Mouse (Mus musculus) cortical plate, adult 2 months (tissue): ENCODE measurements around the gene Bank1. TPM values are rescaled to one million over a fixed set of nuclear protein-coding genes. Genes with fewer than 3 reads are reported as not detected.

Experiments used
- H3K27ac ChIP-seq: fragments of 200-500 bp; 2 replicates; pipeline ENCODE4 v1.5.1; 2012; ENCODE audit warnings: low read length, control low read depth, inconsistent platforms; ENCODE audit not compliant: insufficient read depth
- H3K4me1 ChIP-seq: fragments of 200-500 bp; 2 replicates; pipeline ENCODE4 v1.6.1; 2011; ENCODE audit warnings: low read length; ENCODE audit not compliant: control insufficient read depth, insufficient read depth
- H3K4me3 ChIP-seq: fragments of 200-500 bp; 2 replicates; pipeline ENCODE4 v1.5.1; 2011; ENCODE audit warnings: mild to moderate bottlenecking, low read length, control low read depth; ENCODE audit not compliant: insufficient read depth
- CTCF ChIP-seq: fragments of 200-500 bp; IDR thresholded peaks from 2 replicates; pipeline ENCODE4 v1.5.1; 2011; ENCODE audit warnings: mild to moderate bottlenecking, control low read depth, low read length; ENCODE audit not compliant: insufficient read depth; ENCODE audit errors: extremely low read depth
- POLR2A ChIP-seq: fragments of 200-500 bp; IDR thresholded peaks from 2 replicates; pipeline ENCODE4 v1.6.1; 2011; ENCODE audit warnings: mild to moderate bottlenecking, low read length, control low read depth; ENCODE audit not compliant: insufficient read depth; ENCODE audit errors: extremely low read depth
- polyA plus RNA-seq: library from polyadenylated mRNA; depleted of rRNA; stranded (reverse); fragments of >200 nt; gene quantifications from 2 replicates; pipeline ENCODE4 v1.2.3, GENCODE M21; 2012; rRNA removed

The Bank1 gene
- 1.5 and 1.6 TPM in 2 replicates for polyA plus RNA-seq

DNA sequence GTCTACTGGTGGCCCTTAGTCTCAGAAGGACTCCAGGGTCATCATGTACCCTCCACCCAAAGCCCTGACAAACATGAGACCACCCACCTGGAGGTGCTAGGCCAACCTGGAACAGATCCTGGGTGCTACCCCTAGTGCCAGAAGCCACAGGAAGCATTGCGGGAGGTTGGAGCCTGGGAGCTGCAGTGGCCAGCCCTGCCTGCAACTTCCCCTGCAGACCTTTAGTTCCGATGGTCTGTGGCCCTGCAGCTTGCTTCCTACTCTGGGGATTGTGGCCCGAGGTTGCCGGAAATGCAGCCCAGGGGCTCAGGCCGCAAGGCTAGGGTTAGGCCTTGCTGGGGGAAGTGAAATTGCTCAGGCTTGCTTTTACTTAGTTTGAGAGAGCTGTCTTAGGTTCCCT lies at the start of gene Bank1:
Gene Bank1, minus strand, starts transcription at position 284 of the 400 bp plus-strand sequence.
- Histone ChIP-seq H3K4me1 (no peaks in the 10 kb centered on the region; the same call in 1 of the 2 replicates), H3K27ac (no peak within 1 kb of the TSS), H3K4me3 (no peak within 1 kb of the TSS)
- TF ChIP-seq POLR2A (no peak), CTCF (no peak)

DNA sequence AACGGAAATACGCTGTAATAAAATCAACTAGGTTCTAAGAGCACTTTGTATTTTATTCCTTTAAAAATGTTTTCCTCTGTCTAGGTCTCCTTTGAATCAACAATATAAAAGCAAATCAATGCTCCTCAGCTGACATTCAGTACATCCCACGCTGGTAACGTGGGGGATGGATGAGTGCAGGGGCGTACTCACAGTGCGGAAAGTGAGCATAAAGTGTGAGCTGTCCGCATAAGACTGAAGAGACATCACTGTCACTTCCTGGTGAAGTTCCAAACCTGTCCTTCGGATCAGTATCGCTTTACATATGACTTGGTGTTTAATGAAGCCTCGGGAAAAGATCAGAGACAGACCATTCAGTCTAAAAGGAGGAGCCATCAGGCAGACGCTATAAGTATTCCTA lies 44.0 kb upstream of the Bank1 start:
- TF ChIP-seq CTCF = no peak
- no peak for TF ChIP-seq POLR2A
- peak overlapping the region; percentile 23 for H3K4me3 ChIP-seq
- H3K4me1 ChIP-seq = no peaks in the 10 kb centered on the region
- no peak overlapping the region for H3K27ac ChIP-seq

DNA sequence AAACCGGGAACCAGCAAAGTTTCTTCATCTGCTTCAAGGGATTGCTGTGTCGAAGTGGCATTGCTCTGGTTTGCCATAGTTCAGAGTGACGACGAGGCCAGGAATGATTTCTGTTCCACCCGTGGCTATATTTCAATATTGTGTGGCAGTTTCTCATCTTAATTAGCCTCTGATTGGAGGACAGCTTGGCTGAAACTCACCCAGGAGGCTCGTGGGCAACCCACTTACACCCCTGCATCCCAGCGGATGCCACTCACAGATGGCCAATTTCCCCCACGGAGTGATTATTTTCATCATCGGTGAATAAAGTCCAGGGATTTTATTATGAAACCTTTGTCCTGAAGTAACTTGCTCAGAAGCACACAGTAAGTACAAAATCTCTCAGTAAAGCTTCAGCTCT lies 43.6 kb upstream of the Bank1 start:
- no peak for TF ChIP-seq CTCF
- TF ChIP-seq POLR2A = no peak
- Histone ChIP-seq H3K4me3 (no peak overlapping the region; the same call in none of the 2 replicates), H3K27ac (no peak overlapping the region), H3K4me1 (no peaks in the 10 kb centered on the region)

DNA sequence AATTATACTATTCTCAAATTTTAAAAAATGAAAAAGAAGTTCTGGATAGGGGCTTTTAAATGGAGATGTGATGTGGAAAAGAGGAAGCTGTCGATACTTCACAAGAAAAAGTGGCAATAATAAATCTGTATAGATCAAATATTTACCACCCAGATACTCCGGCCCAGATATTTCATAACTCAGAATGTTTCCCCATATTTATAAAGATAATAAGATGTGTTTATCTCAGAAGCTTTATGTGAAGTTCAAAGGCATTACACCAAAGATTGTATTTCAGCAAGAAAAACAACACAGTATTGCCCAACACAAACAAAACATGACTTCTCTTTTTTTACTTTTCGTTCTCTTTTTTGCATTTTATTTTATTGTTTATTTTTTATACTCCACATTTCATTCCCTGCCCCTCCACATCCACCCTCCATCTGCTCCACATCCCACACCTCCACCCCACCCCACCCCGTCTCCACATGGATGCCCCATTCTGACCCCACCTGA lies 42.7 kb upstream of the Bank1 start:
- Histone ChIP-seq H3K4me1 (no peaks in the 10 kb centered on the region), H3K27ac (no peak overlapping the region), H3K4me3 (no peak overlapping the region)
- TF ChIP-seq POLR2A = no peak
- TF ChIP-seq CTCF = no peak

DNA sequence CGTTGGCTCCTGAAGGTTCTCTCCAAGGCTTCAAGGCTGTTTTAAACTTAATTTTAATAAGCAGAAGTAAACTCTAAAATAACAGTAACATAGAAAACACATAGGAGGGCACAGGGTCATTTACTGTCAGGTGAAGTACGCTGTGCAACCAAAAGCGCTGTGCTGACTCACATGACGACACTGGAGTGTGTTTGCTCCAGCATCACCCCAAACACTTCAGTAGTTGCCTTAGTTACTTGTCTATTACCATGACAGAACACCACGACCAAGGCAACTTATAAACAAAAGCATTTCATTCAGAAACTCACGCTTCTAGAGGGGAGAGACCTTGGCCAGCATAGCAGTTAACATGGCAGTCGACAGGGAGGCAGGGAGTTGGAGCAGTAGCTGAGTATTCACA lies 23.8 kb upstream of the Bank1 start:
- no peaks in the 10 kb centered on the region for H3K4me1 ChIP-seq
- no peak for TF ChIP-seq CTCF
- no peak for TF ChIP-seq POLR2A
- H3K4me3 ChIP-seq = no peak overlapping the region
- no peak overlapping the region for H3K27ac ChIP-seq

DNA sequence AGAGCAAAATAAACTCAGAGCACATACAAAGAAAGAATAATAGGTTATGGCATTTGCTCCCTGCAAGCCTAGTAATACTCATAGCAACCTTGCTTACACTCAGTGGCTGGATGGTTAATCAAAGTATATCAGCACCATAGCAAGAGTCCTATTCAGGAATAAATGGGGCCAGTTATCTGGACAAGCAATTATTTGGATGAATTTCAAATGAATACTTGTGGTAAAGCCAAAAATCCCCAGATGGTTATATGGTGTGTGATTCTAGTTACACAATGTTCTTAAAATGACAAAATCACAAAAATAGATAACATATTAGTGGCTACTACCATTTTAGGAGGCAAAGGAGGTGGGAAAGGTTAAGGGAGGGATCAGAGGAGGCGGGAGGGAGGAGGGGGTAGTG lies 22.7 kb upstream of the Bank1 start:
- Histone ChIP-seq H3K4me3 (no peak overlapping the region), H3K27ac (no peak overlapping the region), H3K4me1 (no peaks in the 10 kb centered on the region)
- TF ChIP-seq CTCF = no peak
- no peak for TF ChIP-seq POLR2A

DNA sequence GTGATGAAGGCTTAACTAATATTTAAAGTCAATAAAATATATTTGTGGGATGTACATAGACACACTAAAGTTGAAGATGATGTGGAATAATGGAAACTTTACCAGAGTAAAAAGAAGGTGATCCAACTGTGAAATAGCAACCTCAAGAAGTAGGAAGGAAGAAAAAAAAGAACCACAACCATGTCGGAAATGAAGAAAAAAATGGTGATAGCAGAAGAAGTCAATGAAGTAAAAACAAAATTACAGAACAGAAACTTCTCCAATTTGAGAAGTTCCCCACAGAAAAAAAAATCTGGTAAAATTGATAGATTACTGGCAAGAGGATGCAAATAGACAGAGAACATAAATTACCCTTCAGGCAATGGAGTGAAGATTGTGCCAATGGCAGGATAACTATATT lies 21.4 kb upstream of the Bank1 start:
- Histone ChIP-seq H3K4me3 (no peak overlapping the region), H3K4me1 (no peaks in the 10 kb centered on the region), H3K27ac (no peak overlapping the region)
- TF ChIP-seq CTCF (no peak), POLR2A (no peak)

DNA sequence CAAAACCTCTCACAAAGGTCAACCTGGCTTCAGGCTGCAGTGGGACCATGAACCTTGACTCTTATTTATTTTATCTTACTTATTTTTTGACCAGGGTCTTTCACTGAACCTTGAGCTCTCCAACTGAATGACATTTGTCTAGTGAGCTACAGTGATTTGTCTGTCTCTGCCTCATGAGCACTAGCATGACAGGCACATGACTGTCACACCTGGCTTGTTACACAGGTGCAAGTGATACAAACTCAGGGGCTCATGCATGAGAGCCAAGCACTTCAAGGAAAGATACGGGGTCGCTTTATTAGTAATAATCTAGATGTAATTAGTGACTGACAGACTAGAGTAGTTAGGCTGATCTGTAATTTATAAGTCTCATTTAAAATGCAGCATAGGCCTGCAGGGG lies 16.0 kb upstream of the Bank1 start:
- TF ChIP-seq CTCF (no peak), POLR2A (no peak)
- no peak overlapping the region for H3K4me3 ChIP-seq
- H3K4me1 ChIP-seq = no peaks in the 10 kb centered on the region; the same call in 1 of the 2 replicates

DNA sequence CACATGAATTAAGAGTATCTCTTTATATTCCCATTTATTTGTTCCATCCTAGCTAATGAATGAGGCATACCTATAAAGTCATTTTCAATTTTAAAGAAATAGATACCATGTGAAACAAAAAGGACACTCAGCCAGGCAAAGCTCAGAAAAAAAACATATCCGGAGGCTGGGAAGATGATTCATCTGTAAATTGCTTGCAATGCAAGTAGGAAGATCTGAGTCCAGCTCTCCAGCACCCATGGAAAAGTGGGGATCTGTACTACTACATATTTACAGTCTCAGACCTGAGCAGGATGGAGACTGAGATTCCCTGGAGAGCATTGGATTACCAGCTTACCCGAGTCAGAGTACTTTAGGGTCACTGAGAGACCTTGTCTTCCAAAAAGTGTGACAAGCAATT lies 14.0 kb upstream of the Bank1 start:
- Histone ChIP-seq H3K27ac (no peak overlapping the region), H3K4me3 (no peak overlapping the region), H3K4me1 (no peaks in the 10 kb centered on the region; the same call in 1 of the 2 replicates)
- TF ChIP-seq POLR2A (no peak), CTCF (no peak)

More for the DNA sequence above, 16.0 kb upstream of the Bank1 start:
- H3K27ac ChIP-seq = no peak overlapping the region

DNA sequence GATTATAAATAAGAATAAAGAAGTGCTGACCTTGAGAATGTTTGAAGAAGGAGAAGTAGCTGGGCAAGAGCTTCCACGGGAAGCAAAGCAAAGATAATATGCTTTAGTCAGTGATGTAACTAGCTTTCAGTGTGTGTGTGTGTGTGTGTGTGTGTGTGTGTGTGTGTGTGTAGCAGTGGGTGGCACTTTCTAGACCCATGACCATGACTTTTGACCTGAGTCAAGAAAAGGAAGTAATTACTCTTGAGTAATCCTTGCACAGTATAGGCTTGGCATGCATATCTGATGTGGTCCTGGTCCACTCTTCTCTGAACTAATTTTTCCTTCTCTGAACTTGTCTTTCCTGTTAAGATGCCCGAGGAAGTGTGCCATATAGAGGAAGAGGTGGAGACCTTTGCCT lies 5.3 kb upstream of the Bank1 start:
- Histone ChIP-seq H3K4me3 (no peak overlapping the region), H3K27ac (no peak overlapping the region), H3K4me1 (no peaks in the 10 kb centered on the region; the same call in 1 of the 2 replicates)
- TF ChIP-seq CTCF (no peak), POLR2A (no peak)

DNA sequence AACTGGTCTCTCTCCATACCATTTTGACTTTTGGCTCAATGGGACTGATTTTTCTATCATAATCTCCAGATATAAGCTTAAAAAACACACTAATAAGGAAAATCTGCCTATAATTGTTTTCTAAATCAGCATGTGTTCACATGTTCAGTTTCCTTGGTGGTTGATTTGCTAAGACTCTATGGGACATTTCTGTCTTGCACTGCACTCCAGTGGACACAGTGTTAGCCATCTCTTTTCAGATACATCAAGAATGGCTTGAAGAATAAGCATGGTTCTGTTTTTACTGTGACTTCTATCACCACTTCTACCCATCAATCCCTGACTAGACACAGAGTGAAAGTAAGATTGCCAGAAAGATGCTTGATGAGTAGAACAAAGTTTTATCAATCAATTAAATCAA lies 4.2 kb upstream of the Bank1 start:
- no peak overlapping the region for H3K4me3 ChIP-seq
- TF ChIP-seq POLR2A (no peak), CTCF (no peak)
- H3K27ac ChIP-seq = no peak overlapping the region
- H3K4me1 ChIP-seq = no peaks in the 10 kb centered on the region; the same call in 1 of the 2 replicates
